Mouse (Mus musculus): ENCODE measurements around the gene Dip2a. TPM values are rescaled to one million over a fixed set of nuclear protein-coding genes. Genes with fewer than 3 reads are reported as not detected.
A peak's percentile ranks its signal among the peaks of the same experiment; 100 is the strongest.

Gene Dip2a
- polyA plus RNA-seq, 1 experiment: 26.0 TPM

- H3ac ChIP-seq (ENCODE audit: control insufficient read depth, insufficient read length, low read depth): no peak overlapping the region
- no peak overlapping the region for H3K4me3 ChIP-seq (ENCODE audit: insufficient read depth, poor library complexity, severe bottlenecking)
- TF ChIP-seq MAX (IDR thresholded peaks at IDR 0.05) (no peak), FOSL1 (IDR thresholded peaks at IDR 0.05; ENCODE audit: insufficient read depth, low read length, poor library complexity, severe bottlenecking) (no peak), CTCF (IDR thresholded peaks at IDR 0.05; ENCODE audit: control insufficient read depth, insufficient read depth, insufficient read length) (no peak), MYOG (IDR thresholded peaks at IDR 0.05; ENCODE audit: control insufficient read depth, extremely low read depth, insufficient read length) (no peak), CEBPB (IDR thresholded peaks at IDR 0.05; ENCODE audit: low read depth) (no peak), MYOD1 (IDR thresholded peaks at IDR 0.05; ENCODE audit: control insufficient read depth, insufficient read length, low read depth) (no peak), USF1 (IDR thresholded peaks at IDR 0.05; ENCODE audit: low read depth) (no peak)
- H3K79me2 ChIP-seq (ENCODE audit: control insufficient read depth, insufficient read depth): no peaks in the 10 kb centered on the region
- no peaks in the 10 kb centered on the region for H3K79me3 ChIP-seq (ENCODE audit: low read depth)
- no peaks in the 10 kb centered on the region for H3K27me3 ChIP-seq (ENCODE audit: control insufficient read depth, insufficient read depth, insufficient read length)
- H3K36me3 ChIP-seq (ENCODE audit: control insufficient read depth, insufficient read depth): peaks cover 68% of the 10 kb centered on the region
Observed at GRCm38 (mm10) chr10:76353986-76354385, 8.9 kb upstream of the Dip2a start.

- no peaks in the 10 kb centered on the region for H3K79me3 ChIP-seq (ENCODE audit: low read depth)
Observed at GRCm38 (mm10) chr10:76351953-76352352, 6.9 kb upstream of the Dip2a start.

GRCm38 (mm10) chr10:76346589-76346988, 1.5 kb upstream of the Dip2a start:
- Histone ChIP-seq H3K4me3 (ENCODE audit: insufficient read depth, poor library complexity, severe bottlenecking) (no peak overlapping the region), H3K79me2 (ENCODE audit: control insufficient read depth, insufficient read depth) (peaks cover 33% of the 10 kb centered on the region), H3K36me3 (ENCODE audit: control insufficient read depth, insufficient read depth) (peaks cover 17% of the 10 kb centered on the region), H3K27me3 (ENCODE audit: control insufficient read depth, insufficient read depth, insufficient read length) (no peaks in the 10 kb centered on the region), H3ac (ENCODE audit: control insufficient read depth, insufficient read length, low read depth) (no peak overlapping the region), H3K79me3 (ENCODE audit: low read depth) (peaks cover 20% of the 10 kb centered on the region)
- no peak for TF ChIP-seq CTCF (IDR thresholded peaks at IDR 0.05; ENCODE audit: control insufficient read depth, insufficient read depth, insufficient read length)
- TF ChIP-seq FOSL1 (IDR thresholded peaks at IDR 0.05; ENCODE audit: insufficient read depth, low read length, poor library complexity, severe bottlenecking): no peak
- no peak for TF ChIP-seq MYOG (IDR thresholded peaks at IDR 0.05; ENCODE audit: control insufficient read depth, extremely low read depth, insufficient read length)
- no peak for TF ChIP-seq MAX (IDR thresholded peaks at IDR 0.05)
- TF ChIP-seq CEBPB (IDR thresholded peaks at IDR 0.05; ENCODE audit: low read depth): no peak
- no peak for TF ChIP-seq MYOD1 (IDR thresholded peaks at IDR 0.05; ENCODE audit: control insufficient read depth, insufficient read length, low read depth)
- no peak for TF ChIP-seq USF1 (IDR thresholded peaks at IDR 0.05; ENCODE audit: low read depth)

More at GRCm38 (mm10) chr10:76351953-76352352, 6.9 kb upstream of the Dip2a start:
- Histone ChIP-seq H3K36me3 (ENCODE audit: control insufficient read depth, insufficient read depth) (peaks cover 65% of the 10 kb centered on the region), H3K27me3 (ENCODE audit: control insufficient read depth, insufficient read depth, insufficient read length) (no peaks in the 10 kb centered on the region), H3K4me3 (ENCODE audit: insufficient read depth, poor library complexity, severe bottlenecking) (no peak overlapping the region), H3ac (ENCODE audit: control insufficient read depth, insufficient read length, low read depth) (no peak overlapping the region), H3K79me2 (ENCODE audit: control insufficient read depth, insufficient read depth) (no peaks in the 10 kb centered on the region)
- TF ChIP-seq MYOD1 (IDR thresholded peaks at IDR 0.05; ENCODE audit: control insufficient read depth, insufficient read length, low read depth) (no peak), USF1 (IDR thresholded peaks at IDR 0.05; ENCODE audit: low read depth) (no peak), MYOG (IDR thresholded peaks at IDR 0.05; ENCODE audit: control insufficient read depth, extremely low read depth, insufficient read length) (no peak), CEBPB (IDR thresholded peaks at IDR 0.05; ENCODE audit: low read depth) (no peak), MAX (IDR thresholded peaks at IDR 0.05) (no peak)

- no peak for TF ChIP-seq MAX (IDR thresholded peaks at IDR 0.05)
- no peak for TF ChIP-seq USF1 (IDR thresholded peaks at IDR 0.05; ENCODE audit: low read depth)
- TF ChIP-seq CEBPB (IDR thresholded peaks at IDR 0.05; ENCODE audit: low read depth): no peak
- TF ChIP-seq CTCF (IDR thresholded peaks at IDR 0.05; ENCODE audit: control insufficient read depth, insufficient read depth, insufficient read length): no peak
- no peak for TF ChIP-seq MYOG (IDR thresholded peaks at IDR 0.05; ENCODE audit: control insufficient read depth, extremely low read depth, insufficient read length)
- no peak for TF ChIP-seq MYOD1 (IDR thresholded peaks at IDR 0.05; ENCODE audit: control insufficient read depth, insufficient read length, low read depth)
- no peak for TF ChIP-seq FOSL1 (IDR thresholded peaks at IDR 0.05; ENCODE audit: insufficient read depth, low read length, poor library complexity, severe bottlenecking)
- peaks cover 24% of the 10 kb centered on the region for H3K79me3 ChIP-seq (ENCODE audit: low read depth)
- peaks cover 12% of the 10 kb centered on the region for H3K36me3 ChIP-seq (ENCODE audit: control insufficient read depth, insufficient read depth)
- H3K79me2 ChIP-seq (ENCODE audit: control insufficient read depth, insufficient read depth): peaks cover 38% of the 10 kb centered on the region
- H3K27me3 ChIP-seq (ENCODE audit: control insufficient read depth, insufficient read depth, insufficient read length): no peaks in the 10 kb centered on the region
- no peak overlapping the region for H3ac ChIP-seq (ENCODE audit: control insufficient read depth, insufficient read length, low read depth)
- no peak overlapping the region for H3K4me3 ChIP-seq (ENCODE audit: insufficient read depth, poor library complexity, severe bottlenecking)
Observed at GRCm38 (mm10) chr10:76346043-76346491, 976 bp upstream of the Dip2a start.

- TF ChIP-seq CTCF (IDR thresholded peaks at IDR 0.05; ENCODE audit: control insufficient read depth, insufficient read depth, insufficient read length): no peak
- no peak for TF ChIP-seq MYOD1 (IDR thresholded peaks at IDR 0.05; ENCODE audit: control insufficient read depth, insufficient read length, low read depth)
- no peak for TF ChIP-seq MAX (IDR thresholded peaks at IDR 0.05)
- no peak for TF ChIP-seq CEBPB (IDR thresholded peaks at IDR 0.05; ENCODE audit: low read depth)
- no peak for TF ChIP-seq USF1 (IDR thresholded peaks at IDR 0.05; ENCODE audit: low read depth)
- TF ChIP-seq FOSL1 (IDR thresholded peaks at IDR 0.05; ENCODE audit: insufficient read depth, low read length, poor library complexity, severe bottlenecking): no peak
- no peak for TF ChIP-seq MYOG (IDR thresholded peaks at IDR 0.05; ENCODE audit: control insufficient read depth, extremely low read depth, insufficient read length)
- Histone ChIP-seq H3ac (ENCODE audit: control insufficient read depth, insufficient read length, low read depth) (peak overlapping the region; percentile 74), H3K79me2 (ENCODE audit: control insufficient read depth, insufficient read depth) (peaks cover 44% of the 10 kb centered on the region), H3K36me3 (ENCODE audit: control insufficient read depth, insufficient read depth) (peaks cover 7% of the 10 kb centered on the region), H3K79me3 (ENCODE audit: low read depth) (peaks cover 24% of the 10 kb centered on the region), H3K4me3 (ENCODE audit: insufficient read depth, poor library complexity, severe bottlenecking) (peak overlapping the region; percentile 72), H3K27me3 (ENCODE audit: control insufficient read depth, insufficient read depth, insufficient read length) (no peaks in the 10 kb centered on the region)
Observed at GRCm38 (mm10) chr10:76345540-76345902, 430 bp upstream of the Dip2a start.

- TF ChIP-seq CTCF (IDR thresholded peaks at IDR 0.05; ENCODE audit: control insufficient read depth, insufficient read depth, insufficient read length) (no peak), CEBPB (IDR thresholded peaks at IDR 0.05; ENCODE audit: low read depth) (no peak), MYOD1 (IDR thresholded peaks at IDR 0.05; ENCODE audit: control insufficient read depth, insufficient read length, low read depth) (no peak), MYOG (IDR thresholded peaks at IDR 0.05; ENCODE audit: control insufficient read depth, extremely low read depth, insufficient read length) (no peak)
- no peaks in the 10 kb centered on the region for H3K36me3 ChIP-seq (ENCODE audit: control insufficient read depth, insufficient read depth)
- peaks cover 14% of the 10 kb centered on the region for H3K79me3 ChIP-seq (ENCODE audit: low read depth)
- no peak overlapping the region for H3ac ChIP-seq (ENCODE audit: control insufficient read depth, insufficient read length, low read depth)
- no peaks in the 10 kb centered on the region for H3K27me3 ChIP-seq (ENCODE audit: control insufficient read depth, insufficient read depth, insufficient read length)
- peaks cover 75% of the 10 kb centered on the region for H3K79me2 ChIP-seq (ENCODE audit: control insufficient read depth, insufficient read depth)
- no peak overlapping the region for H3K4me3 ChIP-seq (ENCODE audit: insufficient read depth, poor library complexity, severe bottlenecking)
Observed at GRCm38 (mm10) chr10:76334350-76334749, 10.7 kb downstream of the Dip2a start.

Data from C2C12 (cell line).